Mouse (Mus musculus) heart, adult 11 months (tissue): ENCODE measurements around the gene Ldhc.

Experiments
- DNase-seq: peaks from one replicate; pipeline ENCODE4 v3.0.0; 2022

Ldhc gene

DNA sequence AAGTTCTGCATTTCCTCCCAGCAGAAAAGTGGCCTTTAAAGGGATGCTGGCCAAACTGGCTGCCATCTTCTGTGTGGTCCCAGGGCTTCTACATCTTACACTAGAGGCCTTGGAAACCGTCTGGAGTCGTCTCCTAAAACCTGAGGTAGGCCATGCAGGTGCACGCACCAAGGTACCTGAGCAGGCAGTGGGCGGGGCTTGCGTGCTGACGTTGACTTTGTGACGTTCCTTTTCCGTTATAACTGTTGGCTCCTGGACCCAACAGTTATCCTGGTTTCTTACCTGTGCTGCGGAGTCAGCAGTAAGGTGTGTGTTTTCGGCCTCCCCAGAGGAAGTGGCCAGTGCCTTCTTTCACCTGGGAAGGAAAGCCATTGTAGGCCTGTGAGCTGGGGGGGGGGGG lies at the start of gene Ldhc:
Gene Ldhc, plus strand, starts transcription at position 208 of the 400 bp plus-strand sequence.
- DNase-seq, result no peak

DNA sequence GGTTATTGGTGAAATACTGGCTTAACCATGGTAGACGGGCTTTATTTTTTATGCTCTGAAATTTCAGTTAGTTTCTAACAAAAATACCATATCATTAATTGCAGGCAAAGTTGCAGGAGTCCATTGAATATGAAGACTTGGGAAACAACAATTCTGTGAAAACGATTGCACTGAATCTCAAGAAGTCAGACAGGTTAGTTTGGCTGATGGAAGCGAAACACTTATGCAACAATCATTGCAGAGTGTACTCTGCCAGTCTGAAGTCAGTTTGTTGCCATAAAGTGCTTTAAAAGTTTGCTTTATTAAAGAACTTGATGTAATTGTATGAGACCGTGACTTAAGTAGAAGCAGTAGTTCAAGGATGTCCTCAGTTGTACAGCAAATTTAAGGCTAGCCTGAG lies 47.0 kb upstream of the Ldhc start:
- DNase-seq, result no peak

DNA sequence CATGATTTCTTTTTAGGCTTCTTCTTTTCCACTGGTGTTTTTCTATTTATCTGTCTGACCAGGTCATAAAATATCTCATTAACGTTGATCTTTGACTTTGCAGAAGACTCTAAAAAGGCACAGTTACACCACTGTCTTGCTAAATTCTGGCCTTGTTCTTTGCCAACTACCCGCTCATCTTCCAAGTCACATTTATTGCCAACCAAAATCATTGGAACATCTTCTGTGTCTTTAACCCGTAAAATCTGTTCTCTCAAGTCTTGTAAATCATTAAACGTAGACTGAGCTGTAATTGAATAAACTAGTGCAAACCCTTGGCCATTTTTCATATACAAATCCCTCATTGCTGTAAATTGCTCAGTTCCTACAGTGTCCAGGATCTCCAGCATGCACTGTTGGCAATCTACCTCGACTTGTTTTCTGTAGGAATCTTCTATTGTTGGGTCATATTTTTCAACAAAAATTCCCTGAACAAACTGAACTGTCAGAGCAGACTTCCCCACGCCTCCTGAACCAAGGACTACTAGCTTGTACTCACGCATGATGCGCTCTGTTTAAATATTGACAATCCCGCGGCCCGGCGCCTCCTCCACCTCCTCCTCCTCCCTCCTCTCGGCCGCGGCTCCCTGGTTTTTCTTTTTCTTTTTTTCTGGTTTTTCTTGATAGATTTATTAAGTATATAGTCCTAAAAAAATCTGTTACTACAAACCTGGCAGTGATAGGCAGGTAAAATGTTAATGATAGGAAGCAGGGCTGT lies 39.9 kb upstream of the Ldhc start:
- DNase-seq, result peak; percentile 43

DNA sequence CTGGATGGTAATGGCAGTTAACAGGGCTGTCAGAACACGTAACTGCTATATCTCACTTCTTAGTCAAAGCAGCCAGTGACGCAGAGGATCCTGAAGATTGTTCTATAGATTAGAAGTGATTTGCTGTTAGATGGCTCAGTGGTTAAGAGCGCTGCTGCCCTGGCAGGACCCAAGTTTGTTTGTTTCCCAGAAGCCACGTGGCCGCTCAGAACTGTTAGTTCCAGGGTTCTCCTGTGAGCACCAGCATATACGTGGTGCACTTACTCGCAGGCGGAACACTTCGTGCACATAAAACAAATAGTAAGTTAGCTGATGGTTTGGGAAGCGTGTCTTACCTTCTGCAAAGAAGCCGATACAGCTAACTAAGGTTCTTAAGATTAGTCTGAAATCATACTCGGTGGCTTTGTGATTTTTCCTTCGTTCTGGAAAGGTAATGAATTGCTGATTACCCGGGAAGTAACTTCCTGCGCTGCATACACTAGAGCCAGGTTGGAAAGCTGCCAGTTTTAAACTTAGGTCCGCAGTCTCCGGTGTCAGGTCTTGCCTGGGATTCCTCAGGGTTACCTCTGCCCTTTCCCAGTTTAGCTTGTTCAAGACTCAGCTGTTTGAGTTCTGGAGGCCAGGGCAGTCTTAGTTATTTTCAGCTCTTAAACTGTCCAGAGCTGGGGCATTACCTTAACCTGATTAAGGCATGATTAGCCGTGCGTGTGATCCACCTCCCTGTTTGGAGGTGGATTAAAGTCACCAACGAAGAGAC lies 33.8 kb upstream of the Ldhc start:
- peak; percentile 85 for DNase-seq

DNA sequence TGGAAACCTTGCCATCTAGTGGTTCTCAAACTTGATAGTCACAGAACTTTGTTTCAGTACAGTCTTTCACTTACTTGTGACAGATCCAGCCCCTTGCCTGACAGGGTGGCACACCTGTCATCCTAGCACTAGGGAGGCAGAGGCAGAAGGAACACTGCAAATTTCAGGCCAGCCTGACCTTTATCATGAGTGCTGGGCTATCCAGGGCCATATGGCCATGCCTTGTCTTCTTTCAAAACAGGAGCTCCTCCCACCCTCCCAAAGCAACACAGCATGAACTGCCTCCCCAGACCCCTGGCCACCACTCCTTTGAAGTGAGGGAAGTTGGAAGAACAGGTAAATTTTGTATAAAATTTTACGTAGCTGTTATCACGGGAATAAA lies 33.2 kb upstream of the Ldhc start:
- DNase-seq, result peak; percentile 70

DNA sequence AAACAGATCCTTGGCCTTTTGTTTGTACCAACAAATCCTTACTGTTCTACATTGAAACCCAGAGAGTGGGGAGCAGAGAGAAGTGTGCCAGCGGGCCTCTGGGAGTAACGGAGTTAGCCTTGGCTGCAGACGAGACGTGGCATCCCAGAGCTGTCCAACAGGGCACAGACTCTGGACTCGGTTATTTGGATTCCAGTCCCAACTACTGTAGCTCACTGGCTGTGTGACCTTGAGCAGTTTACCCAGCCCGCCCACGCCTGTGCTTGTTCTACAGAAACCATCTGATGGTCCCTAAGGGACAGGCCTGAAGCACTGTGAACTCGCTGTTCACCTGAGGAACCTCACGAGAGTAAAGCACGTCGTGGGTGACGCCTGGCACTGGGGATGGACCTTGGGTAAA lies 31.1 kb upstream of the Ldhc start:
- peak; percentile 90 for DNase-seq

DNA sequence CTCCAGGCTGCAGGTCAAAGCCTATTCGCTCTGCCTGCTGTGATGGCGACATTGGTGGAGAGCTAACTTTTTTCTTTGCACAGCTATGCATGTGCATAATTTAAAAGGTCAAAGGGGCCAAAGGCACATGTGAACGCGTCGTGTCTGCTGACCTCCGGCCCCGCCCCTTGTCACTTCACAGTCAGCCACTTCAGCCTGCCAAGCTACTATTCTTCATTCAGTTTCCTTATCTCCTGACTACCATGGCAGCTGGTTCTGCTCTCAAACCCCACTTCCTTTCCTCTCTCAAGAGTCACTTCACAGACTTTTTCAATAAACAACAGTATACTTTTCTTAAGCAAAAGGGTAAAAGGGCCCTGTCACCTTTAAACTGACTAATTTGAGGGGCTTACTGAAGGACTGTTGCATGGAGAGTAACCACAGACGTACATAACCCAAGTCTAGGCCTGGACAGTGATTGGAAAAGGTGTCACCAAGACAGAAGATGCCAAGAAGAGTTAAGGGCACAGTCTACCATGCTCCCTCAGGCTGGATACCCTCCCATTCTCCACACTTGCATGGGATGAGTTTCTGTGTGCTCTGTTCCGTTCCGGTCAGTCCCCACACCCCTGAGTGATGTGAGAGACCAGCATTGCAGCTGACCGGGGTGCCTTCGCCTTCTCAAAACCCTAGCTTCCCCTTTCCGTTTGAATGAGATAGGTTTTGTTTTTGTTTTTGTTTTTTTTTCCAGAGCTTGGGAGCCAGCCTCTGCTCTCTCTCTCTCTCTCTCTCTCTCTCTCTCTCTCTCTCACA lies 30.0 kb upstream of the Ldhc start:
- DNase-seq, result peak; percentile 93

DNA sequence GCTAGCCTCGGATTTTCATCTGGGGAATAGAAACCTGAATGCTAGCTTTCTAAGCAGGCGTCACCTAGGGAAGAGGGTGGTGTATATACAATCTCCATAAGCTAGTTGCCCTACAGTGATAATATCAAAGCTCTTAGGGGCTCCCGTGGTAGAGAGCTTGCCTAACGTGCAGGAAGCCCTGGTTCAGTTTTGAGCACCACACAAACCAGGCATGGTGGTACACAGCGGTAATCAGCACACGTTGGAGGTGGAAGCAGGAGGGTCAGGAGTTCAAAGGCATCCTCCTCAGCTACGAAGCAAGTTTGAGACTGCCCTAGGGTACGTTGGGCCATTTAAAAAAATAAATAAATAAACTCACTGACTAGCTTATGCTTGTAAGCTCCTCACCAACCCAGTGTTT lies 29.3 kb upstream of the Ldhc start:
- DNase-seq, result no peak

DNA sequence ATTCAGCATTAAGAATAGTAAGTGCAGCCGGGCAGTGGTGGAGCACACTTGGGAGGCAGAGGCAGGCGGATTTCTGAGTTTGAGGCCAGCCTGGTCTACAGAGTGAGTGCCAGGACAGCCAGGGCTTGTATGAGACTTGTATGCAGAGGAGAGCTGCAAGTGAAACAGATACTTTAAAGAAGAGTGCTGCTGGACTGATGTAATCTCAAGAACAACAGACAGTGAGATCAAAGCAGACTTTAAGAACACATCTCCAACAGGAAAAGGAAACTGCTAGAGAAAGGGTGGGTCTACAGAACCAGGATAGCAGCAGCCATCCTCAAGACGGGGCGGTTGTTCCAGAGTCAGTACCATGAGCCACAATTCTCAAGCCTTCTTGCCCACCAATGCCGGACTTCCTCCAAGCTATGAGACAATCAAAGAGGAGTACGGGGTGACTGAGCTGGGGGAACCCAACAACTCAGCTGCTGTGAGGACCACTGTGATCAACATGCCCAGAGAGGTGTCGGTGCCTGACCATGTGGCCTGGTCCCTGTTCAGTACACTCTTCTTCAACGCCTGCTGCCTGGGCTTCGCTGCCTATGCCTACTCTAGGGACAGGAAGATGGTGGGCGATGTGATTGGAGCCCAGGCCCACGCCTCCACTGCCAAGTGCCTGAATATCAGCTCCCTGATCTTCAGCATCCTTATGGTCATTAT lies 28.7 kb upstream of the Ldhc start:
- peak; percentile 87 for DNase-seq

DNA sequence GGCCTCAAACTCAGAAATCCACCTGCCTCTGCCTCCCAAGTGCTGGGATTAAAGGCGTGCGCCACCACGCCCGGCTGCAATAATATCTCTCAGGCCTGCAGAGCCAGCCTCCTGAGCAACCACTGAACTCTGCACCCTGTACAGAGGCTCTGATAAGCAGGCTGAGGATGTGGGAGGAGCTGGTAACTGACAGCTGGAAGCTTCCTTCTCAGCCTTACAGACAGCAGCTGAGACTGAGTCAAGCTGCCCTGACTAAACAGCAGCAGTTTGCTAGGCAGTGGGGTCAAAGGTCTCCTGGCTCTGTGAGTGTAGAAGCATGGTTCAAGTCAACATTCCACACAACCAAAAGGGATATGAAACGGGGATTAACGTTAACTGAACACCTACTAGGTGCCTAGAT lies 27.7 kb upstream of the Ldhc start:
- DNase-seq, result peak; percentile 97

DNA sequence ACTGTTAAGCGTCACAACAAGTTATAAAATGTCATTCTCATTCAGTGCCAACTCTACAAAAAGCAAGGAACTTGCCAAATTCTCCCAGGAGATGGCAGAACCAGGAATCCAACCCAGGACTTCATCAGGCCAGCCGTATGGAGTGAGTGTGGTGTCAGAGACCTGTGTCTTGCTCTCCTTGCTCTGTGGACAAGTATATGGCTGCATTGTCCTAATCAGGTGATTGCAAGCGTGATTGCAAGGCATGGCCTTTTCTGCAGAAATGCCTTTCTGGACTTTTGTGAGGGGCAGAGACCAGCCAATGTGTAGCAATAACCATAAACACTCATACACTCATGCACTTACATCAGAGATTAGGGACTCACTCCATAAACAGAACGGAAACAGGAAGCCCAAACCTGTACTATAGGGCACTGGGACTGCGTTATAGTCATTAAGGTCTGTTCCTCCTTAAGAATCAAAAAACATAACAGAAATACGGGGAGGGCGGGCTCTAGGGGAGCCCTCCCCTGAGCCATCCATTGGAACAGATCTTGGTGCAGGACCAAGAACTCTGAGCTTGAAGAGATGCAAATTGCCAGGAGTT lies 27.2 kb upstream of the Ldhc start:
- no peak for DNase-seq

DNA sequence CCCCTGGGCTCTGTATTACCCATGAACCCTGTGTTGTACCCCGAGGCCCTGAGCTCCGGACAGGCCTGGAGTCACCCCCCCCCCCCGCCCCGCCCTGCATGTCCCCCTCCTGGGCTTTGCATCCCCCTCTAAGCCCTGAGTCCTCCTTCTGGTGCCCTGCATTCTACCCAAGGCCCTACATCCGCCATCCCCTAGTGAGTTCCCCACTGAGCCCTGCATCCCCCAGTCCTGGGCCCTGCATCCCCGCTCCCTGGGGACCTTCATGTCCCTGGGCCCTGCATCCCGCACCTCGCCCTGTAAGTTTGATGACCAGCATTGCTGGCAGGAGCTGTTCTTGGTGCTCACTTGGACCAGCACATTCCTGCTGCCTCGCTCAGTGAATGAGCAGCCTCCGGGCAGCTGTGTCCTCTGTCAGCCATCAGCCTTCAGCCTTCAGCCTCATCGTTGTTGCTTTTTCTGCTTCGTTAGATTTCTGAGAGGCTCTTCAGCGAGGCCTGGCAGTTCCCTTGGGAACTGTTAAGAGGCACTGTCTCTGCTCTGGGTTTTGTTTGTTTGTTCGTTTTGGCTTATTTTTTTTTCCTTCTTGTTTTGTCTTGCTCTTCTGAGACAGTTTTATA lies 25.9 kb upstream of the Ldhc start:
- DNase-seq, result peak; percentile 74

DNA sequence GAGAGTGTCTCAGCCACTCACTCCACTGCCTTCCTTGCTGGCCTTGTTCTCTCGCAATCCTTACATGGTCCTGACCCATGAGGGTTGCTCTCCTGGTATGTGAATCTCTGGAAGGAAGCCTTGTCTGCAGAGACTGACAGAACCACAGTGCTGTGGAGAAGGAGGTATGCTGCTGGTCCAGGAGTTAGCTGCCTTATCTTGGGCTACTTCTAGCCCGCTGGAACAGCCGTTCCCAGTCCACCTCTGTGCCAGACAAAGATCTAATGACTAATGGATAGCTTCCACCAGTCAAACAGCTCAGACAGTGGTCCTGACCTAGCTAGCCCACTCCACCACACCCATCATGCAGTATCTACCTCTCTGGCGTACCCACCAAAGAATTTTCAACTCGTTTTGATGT lies 24.6 kb upstream of the Ldhc start:
- DNase-seq, result peak; percentile 80

DNA sequence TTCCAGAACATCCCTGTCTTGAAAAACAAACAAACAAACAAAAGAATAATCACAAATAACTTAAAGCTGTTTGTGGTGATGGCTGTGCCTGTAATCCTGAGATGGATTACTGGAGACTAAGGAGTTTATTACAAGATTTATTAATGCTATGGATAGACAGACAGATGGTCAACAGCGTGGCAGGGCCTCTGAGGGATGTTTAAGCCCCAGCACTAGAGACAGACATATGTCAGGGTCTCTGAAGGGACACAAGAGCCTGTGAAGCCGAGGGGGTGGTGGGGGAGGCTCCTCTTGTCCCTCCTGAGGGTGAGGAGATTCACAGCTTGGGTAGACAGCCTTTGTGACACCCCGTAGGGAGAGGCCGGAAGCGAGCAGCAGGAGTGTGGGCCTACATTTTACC lies 23.9 kb upstream of the Ldhc start:
- DNase-seq, result peak; percentile 90

DNA sequence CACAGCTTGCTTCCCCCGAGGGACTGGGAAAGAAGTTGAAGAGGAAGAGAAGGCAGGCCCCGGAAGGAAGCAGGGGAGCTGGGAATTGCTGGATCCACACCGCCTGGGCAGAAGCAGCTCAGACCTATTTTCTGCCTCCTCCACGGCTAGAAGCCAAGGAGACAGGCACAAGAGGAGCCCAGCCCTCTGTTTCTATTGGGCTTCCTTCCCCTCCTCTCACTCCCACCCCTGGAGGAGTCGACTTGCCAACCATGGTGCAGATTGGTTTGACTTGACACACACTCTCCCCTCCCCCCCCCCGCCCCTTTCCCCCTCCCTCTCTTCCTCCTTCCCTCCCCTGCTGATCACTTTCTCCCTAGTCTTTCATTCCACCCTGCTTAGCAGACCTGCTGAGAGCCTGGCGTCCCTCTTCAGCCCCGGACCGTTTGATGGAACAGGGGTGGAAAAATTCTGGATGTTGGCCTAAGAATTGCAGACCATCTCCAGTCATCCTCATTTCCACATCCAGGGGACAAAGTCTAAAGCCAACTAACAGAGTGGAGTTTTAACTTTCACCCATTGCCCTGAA lies 22.8 kb upstream of the Ldhc start:
- peak; percentile 98 for DNase-seq

DNA sequence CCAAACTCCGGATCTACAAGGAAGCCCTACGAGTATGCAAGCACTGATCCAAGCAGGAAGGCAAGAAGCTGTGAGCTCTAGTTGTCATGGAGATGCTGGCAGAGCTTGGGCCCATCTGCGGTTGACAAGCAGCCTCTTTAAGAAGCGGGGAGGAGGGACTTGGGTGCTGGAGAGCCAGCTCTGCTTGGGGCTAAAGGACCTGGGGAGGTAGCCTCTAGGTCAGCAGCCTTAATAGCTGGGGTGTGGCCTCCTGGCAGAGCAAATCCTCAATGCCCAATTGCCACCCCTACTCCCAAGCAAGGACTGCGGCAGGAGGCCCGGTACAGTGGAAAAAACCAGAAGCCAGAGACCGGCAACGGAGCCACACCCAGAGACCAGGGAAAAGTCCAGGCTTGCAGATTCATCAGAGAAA lies 22.1 kb upstream of the Ldhc start:
- peak; percentile 99 for DNase-seq

DNA sequence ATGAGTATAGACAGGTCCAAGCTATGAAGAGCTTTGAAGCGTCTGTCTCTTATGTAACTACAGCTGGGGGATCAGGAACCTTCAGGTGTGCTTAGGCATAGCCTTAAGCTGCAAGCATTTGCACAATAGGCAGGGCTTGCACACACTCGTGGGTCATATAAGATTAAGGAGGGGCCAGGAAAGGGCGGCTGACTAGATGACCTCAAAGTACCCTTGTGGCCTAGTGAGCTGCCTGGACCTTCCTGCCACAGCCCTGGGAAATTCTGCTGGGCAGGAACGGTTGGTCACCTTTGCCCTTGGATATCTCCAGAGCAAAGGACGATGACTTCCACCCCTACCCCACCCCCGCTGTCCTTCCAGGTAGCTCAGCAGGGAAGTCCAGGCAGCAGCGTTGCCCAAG lies 21.6 kb upstream of the Ldhc start:
- DNase-seq, result peak; percentile 91

DNA sequence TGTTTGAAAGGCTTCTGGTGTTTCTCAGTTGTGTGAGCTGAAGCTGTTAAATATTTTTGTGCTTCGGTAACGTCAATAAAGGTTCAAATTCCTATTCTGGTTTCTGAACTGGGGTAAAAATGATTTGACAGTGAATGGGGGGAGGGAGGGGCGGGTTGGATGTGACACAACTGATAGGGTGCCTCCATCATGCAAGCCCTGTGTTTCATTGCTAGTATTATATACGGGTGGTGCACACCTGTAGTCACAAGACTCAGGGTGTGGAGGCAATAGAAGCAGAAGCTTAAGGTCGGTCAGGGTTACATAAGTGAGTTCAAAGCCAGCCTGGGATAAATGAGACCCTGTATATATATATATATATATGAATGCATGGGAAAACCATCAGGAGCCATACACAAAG lies 21.1 kb upstream of the Ldhc start:
- no peak for DNase-seq

DNA sequence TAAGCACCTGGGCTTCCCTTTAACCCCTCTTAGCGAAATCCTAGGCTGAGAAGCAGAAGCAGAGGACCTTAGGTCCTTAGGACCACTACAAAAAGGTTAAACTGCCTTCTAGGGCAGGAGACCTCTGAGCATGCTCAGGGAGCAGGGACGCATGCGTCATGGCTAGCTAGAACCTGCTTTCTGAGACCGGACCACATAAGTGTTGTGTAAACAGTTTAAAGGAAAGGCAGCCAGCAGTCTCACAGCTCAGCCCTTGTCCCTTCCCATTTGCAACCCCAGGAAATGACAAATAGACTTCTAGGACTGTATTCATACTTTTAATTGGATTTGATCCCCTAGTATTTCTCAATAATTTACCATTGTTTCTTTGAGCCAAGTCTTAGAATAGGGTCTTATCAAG lies 20.7 kb upstream of the Ldhc start:
- no peak for DNase-seq

DNA sequence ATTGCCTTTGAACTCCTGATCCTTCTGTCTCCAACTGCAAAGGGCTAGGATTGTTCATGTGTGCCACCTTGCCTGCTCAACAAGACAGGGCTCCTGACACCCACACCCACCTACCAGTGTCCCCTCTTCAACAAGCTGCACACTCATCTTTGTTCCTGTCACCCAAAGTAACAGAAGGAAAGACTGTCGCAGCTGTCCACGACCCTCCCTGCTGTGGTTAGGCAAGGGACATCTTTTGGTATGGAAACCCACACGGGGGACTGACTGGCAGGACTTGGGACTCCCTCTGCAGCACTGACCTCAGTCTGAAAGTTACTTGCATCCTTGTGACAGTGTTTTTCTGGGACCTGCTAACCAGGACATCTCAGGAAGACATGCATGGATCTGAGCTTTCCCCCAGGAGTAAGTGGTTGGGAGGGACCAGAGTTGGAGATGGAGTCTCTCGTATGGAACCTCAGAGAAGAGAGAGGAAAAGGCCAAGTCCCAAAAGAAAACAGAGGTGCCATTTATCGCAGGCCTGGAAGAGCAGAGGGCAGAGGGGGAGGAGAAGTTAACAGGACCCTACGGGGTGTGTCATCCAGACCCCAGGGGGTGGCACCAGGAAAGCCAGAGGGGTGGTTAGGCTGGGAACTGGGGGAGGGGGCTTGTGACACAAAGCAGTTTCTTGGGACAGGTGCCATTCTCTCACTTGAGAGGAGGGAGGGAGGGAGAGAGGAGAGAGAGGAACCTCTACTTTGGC lies 20.0 kb upstream of the Ldhc start, which contains the start of gene Ldha:
Gene Ldha, plus strand, starts transcription at position 689 of the 739 bp plus-strand sequence.
- DNase-seq, result no peak

DNA sequence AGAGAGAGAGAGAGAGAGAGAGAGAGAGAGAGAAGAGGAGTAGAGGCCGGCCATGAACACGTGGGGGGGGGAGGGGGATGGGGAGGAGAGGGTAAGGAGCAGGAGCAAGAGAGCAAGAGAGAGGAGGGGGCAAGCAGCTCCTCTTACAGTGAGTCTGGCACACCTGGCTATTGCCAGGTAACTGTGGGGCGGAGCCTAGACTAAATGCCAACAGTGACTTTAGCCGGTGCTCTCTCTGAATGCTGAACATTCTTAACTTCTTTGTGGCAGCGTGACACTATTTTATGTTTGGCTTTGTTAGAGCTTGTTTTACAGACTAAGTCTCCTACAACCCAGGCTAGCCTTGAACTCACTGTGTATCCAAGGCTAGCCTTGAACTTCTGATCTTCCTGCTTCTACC lies 18.7 kb upstream of the Ldhc start:
- DNase-seq, result no peak
